Mouse (Mus musculus) inflammation-experienced regulatory T-cells, adult 6 months (primary cell): ENCODE results near the gene Cpa4. TPM values are rescaled to one million over a fixed set of nuclear protein-coding genes. Genes with fewer than 3 reads are reported as not detected.
A peak's percentile ranks its signal among the peaks of the same experiment; 100 is the strongest.

ENCODE experiments used
- ATAC-seq: one replicate; pipeline ENCODE4 v1.8.0; 2017
- polyA plus RNA-seq, 3 experiments: library from polyadenylated mRNA; unstranded; fragments of 100-300 nt; shearing (Covaris generic); gene quantifications; one replicate each; pipeline ENCODE4 v1.2.1; 2017

Gene Cpa4
- polyA plus RNA-seq, 3 experiments from 2014 or later = not detected

- no peak for ATAC-seq
Measured at GRCm38 (mm10) chr6:30552628-30553027, 15.5 kb upstream of the Cpa4 start.

- ATAC-seq = no peak
Measured at GRCm38 (mm10) chr6:30553381-30554010, 14.7 kb upstream of the Cpa4 start.

DNA sequence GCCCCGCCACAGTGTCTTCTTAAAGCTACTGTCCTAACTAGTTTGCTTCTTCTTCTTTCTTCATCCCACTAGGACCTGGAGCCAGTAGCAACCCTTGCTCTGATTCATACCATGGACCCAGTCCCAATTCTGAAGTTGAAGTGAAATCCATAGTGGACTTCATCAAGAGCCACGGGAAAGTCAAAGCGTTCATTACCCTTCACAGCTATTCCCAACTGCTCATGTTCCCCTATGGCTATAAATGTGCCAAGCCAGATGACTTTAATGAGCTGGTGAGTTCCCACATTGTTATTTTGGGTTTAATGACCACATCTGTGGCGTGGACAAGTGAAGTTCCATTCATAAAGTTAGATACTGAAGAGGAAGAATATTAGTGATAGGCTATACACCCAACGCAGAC lies 14.1 kb upstream of the Cpa4 start:
- ATAC-seq = no peak

DNA sequence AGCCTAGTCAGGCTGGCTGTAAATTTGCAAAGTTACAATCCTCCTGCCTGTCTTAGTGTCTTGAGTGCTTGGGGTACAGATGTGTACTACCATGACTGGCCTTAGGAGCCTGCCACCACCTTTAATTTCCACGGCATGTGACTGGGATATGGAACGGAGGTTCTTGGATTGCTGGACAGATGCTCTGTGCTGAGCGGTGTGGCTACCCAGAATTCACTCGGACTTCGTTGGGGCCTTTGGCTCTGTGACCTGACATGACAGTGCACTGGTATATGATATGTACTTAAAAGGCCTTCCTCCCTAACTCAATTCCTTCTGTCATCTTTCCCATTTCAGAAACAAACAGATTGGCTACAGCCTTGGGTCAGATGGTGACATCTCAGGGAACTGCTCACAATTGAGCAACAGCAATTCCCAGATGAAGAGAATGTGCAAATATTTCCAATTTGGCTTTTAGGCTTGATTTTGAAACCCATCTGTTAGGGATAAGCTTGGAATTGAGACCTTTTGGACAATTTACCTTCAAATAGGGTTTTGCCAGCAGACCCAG lies 13.5 kb upstream of the Cpa4 start:
- ATAC-seq = no peak

GRCm38 (mm10) chr6:30556080-30556479 lies 12.1 kb upstream of the Cpa4 start:
- ATAC-seq = no peak

DNA sequence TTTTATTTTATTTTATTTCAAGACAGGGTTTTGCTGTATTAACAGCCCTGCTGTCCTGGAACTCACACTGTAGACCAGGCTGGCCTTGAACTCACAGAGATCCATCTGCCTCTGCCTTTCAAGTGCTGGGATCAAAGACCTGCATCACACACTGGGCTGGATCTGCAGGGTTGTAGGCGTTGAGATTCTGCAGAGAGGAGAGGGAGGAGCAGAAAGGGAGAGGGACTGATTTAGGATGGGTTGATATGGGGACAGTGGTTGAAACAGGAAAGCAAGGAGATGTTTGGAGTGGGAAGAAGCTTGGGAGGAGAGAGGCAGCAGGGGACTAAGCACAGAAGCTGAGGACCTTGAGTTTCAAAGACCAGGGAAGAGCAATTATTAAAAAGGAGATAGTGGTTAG lies 8.4 kb upstream of the Cpa4 start:
- no peak for ATAC-seq

GRCm38 (mm10) chr6:30562132-30562531 lies 6.0 kb upstream of the Cpa4 start:
- no peak for ATAC-seq

DNA sequence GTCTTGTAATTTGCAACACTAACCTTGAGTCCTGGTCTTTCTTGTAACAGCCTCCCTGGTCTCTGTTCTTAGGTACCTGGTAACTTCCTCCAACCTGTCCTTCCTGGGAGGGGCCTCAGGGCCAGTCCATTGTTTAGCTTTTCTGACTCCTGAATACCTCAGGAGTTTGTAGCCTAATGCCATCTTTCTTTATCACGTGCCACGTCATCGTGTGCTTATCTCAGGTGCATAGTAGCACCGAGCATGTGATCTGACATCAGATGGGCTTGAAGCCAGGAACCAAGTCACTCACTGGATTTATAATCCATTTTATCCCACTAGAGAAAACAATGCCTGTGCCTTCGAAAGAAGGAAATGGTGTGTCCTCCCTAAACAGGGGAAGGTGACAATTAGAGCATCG lies 4.6 kb upstream of the Cpa4 start:
- ATAC-seq = no peak

- ATAC-seq = no peak
Measured at GRCm38 (mm10) chr6:30564051-30564450, 4.1 kb upstream of the Cpa4 start.

- no peak for ATAC-seq
Measured at GRCm38 (mm10) chr6:30569331-30569730, 1.2 kb downstream of the Cpa4 start.

DNA sequence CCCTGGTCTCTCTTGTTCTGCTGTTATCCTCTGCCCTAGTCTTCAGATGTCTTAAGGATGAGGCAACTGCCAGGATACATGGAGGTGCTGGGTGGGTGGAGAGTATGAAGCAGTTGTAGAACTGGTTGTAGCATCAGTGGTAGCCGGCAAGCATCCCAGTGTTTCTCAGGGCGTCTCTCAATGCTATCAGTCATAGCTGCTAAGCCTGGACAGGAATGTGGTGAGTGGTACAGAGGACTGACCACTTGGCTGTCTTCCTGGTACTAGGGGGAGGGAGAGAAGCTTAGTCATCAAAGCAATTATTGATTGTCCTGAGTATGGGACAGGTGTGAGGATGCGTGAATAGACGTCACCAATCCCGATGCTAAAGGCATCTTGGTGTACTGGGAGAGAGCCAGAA lies 1.8 kb downstream of the Cpa4 start:
- no peak for ATAC-seq

DNA sequence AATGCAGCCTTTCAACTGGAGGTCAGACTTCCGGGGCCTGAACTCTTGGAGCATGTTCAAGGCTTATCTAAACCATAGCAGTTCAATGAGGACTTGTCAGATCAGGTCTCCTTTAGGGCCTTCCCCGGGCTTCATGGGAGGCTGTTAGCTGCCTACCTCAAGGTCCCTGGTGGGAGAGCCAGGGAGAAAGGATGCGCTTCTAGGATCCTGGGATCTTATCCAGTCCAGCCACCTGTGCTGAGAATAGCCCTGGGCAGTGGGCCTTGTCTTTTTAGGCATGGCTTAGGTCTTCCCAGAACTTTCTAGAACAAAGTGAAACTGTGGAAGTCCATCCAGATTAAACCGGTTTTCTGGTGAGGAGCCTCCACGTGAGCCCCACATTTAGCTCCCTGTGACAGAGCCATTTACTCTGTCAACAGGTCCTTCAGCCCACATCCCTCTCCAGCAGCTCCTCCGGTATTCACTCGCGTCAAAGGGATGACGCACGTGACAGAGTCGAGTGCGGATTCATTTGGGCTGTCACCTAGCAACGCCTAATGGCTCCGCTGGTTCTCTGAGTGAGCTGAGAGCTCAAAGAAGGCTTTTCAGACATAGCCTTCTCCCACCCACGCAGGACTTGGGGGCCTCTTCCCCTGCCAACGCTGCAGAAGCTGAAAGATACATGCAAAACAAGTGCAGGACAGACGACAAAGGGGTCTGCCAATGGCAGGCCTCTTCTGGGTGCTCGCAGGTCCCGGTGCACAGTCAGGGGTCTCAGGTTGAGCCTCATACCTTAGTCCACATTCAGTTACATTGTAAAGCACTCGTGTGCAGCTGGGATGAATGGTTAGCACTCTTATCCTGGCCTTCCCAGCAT lies 4.5 kb downstream of the Cpa4 start:
- no peak for ATAC-seq

- ATAC-seq = no peak
Measured at GRCm38 (mm10) chr6:30573380-30573779, 5.2 kb downstream of the Cpa4 start.

- ATAC-seq = no peak
Measured at GRCm38 (mm10) chr6:30574945-30575344, 6.8 kb downstream of the Cpa4 start.

GRCm38 (mm10) chr6:30576477-30577203 lies 8.5 kb downstream of the Cpa4 start:
- no peak for ATAC-seq

DNA sequence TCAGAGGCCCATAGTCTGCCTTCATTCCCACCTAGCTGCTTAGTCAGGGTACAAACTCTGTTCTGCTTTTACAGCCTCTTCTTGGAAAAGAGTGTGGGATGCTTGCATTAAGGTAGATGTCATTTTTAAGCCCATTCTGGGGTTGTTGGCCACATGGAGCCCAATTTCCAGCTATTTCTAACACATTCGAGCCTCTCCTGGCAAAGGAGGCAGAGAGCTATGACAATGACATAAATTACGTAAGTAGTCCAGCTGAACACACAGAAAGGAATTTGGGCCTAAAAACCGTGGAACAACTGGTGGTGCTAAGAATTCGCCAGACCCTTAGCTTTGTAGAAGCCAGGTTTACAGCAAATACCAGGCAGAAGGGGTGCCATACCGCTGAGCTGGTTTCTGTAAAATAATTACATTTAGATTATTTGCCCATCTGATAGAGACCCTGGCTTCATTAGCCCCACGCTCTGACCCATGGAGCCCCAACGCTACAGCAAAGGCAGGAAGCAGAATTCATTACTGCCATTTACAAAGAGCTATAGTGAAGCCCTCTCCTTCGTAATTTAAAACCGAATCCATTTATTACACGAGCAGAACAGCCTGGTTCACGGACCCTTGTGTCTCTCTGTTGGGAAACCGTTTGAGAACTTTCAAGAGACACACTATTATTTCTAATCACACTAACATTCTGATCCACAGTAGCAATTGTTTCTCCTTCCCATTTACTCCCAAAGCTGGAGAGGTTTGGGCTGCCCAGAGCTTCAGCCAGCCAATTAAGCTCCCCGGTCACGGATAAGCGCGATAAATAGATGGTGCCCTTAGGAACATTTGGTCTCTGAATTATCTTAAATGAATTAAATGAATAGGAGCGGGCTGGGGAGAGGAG lies 12.0 kb downstream of the Cpa4 start:
- ATAC-seq = no peak

DNA sequence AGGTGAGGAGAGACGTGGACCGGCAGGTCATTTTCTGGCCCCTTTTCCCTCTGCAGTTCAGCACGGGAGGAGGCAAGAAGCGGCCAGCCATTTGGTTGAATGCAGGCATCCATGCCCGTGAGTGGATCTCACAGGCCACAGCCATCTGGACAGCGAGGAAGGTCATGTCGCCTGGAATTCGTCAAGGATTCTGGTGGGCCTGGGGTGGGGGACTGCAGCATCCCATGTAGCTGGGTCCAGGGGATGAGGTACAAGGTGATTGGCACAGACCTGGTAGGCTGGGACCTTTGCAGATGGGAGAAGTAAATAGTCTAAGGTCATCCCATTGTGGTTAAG lies 12.6 kb downstream of the Cpa4 start:
- ATAC-seq = no peak

DNA sequence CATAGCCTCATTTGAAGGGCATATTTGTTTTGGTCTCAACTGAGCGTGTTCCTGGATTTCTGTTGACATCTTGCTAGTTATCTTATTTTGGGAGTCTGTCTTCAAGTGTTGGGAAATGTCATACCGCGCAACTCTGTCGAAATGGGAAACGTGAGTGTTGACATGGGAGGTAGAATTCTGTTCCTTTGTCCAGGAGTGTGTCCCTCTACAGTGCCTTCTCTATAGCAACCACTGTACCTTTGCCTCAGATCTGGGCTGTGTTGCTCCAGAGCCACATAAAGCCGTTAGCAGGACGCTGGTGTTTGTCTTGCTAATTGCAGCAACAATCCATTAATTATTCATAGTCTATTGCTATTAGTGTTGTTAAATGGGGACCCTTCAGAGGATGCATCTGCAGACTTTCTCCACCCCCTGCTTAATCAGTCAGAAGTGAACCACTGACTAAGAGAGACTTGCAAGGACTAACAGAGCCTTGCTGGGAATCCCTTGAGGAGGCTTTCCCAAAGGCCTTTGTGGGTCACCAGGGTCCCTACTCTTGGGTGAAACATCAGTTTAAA lies 18.8 kb downstream of the Cpa4 start:
- no peak for ATAC-seq

DNA sequence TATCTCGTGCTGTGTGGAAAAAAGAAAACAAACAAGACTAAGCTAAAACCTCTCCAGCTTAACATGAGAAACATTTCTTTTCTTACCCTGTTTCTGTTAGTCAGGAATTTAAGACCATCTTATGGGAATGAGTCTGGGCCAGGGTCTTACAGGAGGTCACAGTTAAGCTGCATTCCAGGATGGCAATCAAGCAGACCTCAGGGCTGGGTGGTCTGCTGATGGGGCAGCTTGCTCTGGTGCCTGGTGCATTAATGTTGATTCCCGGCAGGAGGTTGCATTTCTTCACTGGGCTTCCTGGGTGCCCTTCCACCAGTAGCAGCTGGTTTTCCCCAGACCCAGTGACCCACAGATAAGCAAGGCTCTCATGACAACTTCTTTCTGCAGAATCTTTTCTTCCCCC lies 21.6 kb downstream of the Cpa4 start:
- ATAC-seq = no peak

DNA sequence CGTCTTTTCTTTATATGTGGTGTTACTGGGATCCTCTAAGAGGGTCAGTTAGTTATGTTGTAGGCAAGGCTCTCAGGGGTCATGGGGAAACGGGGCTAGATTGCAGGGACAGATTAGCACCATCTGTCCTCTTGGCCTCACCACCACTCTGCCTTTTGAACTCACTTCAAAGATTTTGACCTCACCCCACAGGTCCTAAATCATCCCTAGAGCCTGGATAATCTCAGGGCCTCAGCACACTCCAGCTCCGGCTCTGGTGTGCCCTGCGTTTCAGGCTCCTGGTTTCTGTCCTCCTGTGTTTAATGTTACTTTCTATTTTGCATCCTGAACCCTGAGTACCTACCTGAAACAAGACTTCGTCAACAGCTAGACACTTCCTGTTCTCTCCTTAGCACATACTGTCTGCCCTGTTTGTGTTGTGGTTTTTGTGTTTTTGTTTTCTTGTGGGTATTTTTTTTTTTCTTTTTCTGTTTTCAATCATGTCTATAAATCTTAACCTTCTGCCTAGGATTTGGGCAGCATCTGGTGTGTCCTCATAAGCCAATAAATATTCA lies 23.8 kb downstream of the Cpa4 start:
- peak; percentile 89 for ATAC-seq

DNA sequence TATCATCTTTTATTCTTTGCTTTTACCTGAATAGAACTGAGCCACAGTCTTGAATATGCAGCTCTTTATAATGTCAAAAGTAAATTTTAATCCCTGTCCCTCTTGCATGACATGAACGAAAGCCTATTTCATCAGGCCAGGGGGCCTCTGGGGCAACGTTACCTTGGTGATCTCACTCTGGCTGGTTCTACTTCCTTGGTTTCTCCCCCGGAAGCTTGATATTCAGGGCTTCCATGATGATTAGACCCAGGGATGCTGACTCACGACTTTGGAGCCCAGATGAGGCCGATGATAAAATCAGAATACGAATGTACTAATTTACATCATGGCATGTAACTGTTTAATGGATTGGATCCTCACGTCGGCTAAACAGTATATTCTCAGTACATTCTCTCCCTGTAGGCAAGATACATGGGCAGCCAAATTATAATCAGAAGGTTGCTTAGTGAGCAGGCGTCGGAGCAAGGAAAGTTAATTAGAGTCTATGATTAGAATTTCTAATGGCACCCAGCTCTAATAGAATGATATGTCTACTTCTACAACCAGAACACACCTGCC lies 24.3 kb downstream of the Cpa4 start:
- no peak for ATAC-seq
